Mouse (Mus musculus): ENCODE measurements at regions not wholly inside any gene's neighbourhood (a gene's known extent, or its start where the extent isn't known, plus 50 kb on each side); places are given as distances from the start of the nearest gene placed in this dataset.

GRCm38 (mm10) chr8:128272866-128273344 is 85.5 kb upstream of the Nrp1 start:
- TF ChIP-seq USF1 (IDR thresholded peaks at IDR 0.05; ENCODE audit: low read depth) (no peak), POLR2A (IDR thresholded peaks at IDR 0.05; ENCODE audit: insufficient read length, low read depth) (peak; percentile 23), E2F4 (IDR thresholded peaks at IDR 0.05; ENCODE audit: insufficient read depth) (no peak), TCF12 (IDR thresholded peaks at IDR 0.05; ENCODE audit: insufficient read depth, poor library complexity, severe bottlenecking) (peak; percentile 40), MAX (IDR thresholded peaks at IDR 0.05; ENCODE audit: low read depth) (no peak), CEBPB (IDR thresholded peaks at IDR 0.05; ENCODE audit: insufficient read depth, poor library complexity, severe bottlenecking) (no peak)

All from myocyte (in vitro differentiated cells).